Mouse (Mus musculus): ENCODE data around the gene Fzr1.

DNA sequence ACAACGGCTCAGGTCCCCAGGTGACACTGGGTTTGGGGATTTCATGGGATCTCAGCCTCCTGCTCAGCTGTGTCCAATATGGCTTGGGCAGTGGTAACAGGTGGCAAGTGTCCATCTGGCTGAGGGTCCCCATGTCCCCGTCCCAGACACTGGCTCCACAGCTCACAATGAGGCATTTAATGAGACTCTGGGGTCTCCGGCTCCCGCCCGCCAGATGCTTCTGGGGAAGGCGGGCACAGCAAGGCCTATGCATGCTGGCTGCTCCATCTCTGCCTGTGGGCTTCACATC is 11.2 kb downstream of the Fzr1 start:
- TF ChIP-seq CTCF (IDR thresholded peaks at IDR 0.05; ENCODE audit: low read depth, low read length) (no peak), POLR2A (IDR thresholded peaks at IDR 0.05; ENCODE audit: insufficient read depth, low read length) (no peak)
